Mouse (Mus musculus): ENCODE results near the gene Mettl23. TPM values are rescaled to one million over a fixed set of nuclear protein-coding genes. Genes with fewer than 3 reads are reported as not detected.
"Not testable (repeated sequence)": the region's sequence is repeated elsewhere in the genome, so short reads cannot be mapped to it uniquely, and the experiment has no call there.

The Mettl23 gene
- polyA plus RNA-seq, 1 experiment from 2014 or later, result 33.0 TPM

DNA sequence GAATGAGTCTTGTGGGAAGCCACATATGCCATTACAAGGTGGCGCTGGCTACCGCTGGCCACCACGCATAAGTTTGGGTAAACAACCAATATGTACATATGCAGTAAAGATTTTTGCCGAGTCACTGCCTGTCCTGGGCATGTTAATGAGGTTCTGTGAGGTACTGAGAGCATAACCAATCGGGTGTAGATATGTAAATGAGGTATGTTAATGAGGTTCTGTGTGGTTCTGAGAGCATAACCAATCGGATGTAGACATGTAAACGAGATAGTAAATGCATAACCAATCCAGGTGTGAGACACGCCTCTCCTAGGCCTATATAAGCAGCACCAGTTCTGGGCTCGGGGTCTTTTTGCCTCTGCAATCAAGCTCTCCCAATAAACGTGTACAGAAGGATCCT, 59.5 kb downstream of the Mettl23 start:
- ATAC-seq (ENCODE audit: low read depth); H3K9ac ChIP-seq (ENCODE audit: low read depth, low read length); H3K4me2 ChIP-seq (ENCODE audit: low read depth, low read length); H3K36me3 ChIP-seq (ENCODE audit: control insufficient read depth, insufficient read depth); H3K4me3 ChIP-seq (ENCODE audit: low read depth, low read length); H3K9me3 ChIP-seq (replicated peaks; ENCODE audit: control insufficient read depth, low read length); H3K4me1 ChIP-seq (ENCODE audit: control insufficient read depth, low read depth, low read length); H3K27ac ChIP-seq (ENCODE audit: low read length): not testable (repeated sequence)
- 65% methylated on average over 10 of the region's 10 CpGs for WGBS (ENCODE audit: insufficient replicate concordance)
- H3K27me3 ChIP-seq (ENCODE audit: control insufficient read depth, insufficient read depth, low read depth, low read length), result peaks cover 22% of the 10 kb centered on the region

Other genes with a start within 250 kb of the Mettl23 start
- gene Rhbdf2, start 216.3 kb upstream of the Mettl23 start, polyA plus RNA-seq (2015; fragmentation: Nextera tagmentation; extraction: Ambion mirVana), result 6.7 and 7.7 TPM in 2 replicates
- gene Prcd, start 189.7 kb upstream of the Mettl23 start, polyA plus RNA-seq (2015; fragmentation: Nextera tagmentation; extraction: Ambion mirVana), result 0.12 TPM in 1 of 2 replicates, not detected in the other
- 1.1 and 1.2 TPM in 2 replicates for gene Cygb, start 189.0 kb upstream of the Mettl23 start, polyA plus RNA-seq (2015; fragmentation: Nextera tagmentation; extraction: Ambion mirVana)
- not detected in 2 replicates for gene St6galnac1, start 67.8 kb upstream of the Mettl23 start, polyA plus RNA-seq (2015; fragmentation: Nextera tagmentation; extraction: Ambion mirVana)
- 0.79 and 1.4 TPM in 2 replicates for gene Mxra7, start 15.2 kb upstream of the Mettl23 start, polyA plus RNA-seq (2015; fragmentation: Nextera tagmentation; extraction: Ambion mirVana)
- gene Jmjd6, start 171 bp downstream of the Mettl23 start, polyA plus RNA-seq (2015; fragmentation: Nextera tagmentation; extraction: Ambion mirVana), result 23.4 and 25.4 TPM in 2 replicates
- gene Mfsd11, start 9.2 kb downstream of the Mettl23 start, polyA plus RNA-seq (2015; fragmentation: Nextera tagmentation; extraction: Ambion mirVana), result 9.4 and 10.1 TPM in 2 replicates
- gene Srsf2, start 9.8 kb downstream of the Mettl23 start, polyA plus RNA-seq (2015; fragmentation: Nextera tagmentation; extraction: Ambion mirVana), result 345 and 360 TPM in 2 replicates
- gene Mgat5b, start 75.6 kb downstream of the Mettl23 start, polyA plus RNA-seq (2015; fragmentation: Nextera tagmentation; extraction: Ambion mirVana), result 0.05 TPM in 1 of 2 replicates, not detected in the other